ENCODE assay signal across 13 mouse cellular contexts in the genomic region with DNA sequence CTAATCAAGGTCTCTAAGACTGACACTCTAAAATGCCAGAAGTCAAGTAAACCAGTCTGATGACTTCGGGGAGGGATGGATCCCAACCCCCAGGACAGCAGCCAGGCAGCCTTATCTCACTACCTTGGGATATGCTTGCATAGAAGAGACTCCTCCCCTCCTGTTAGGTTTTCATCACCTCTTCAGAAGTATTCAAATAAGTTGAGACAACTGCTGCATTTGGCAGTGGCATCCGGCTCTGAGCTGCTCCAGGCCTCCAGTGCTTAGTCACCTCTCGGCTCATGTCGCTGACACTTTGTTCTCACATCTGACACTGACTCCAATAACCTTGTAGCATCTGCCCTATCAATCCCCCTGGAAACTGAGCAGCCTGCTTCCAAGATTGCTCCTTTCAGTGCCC.
DNase-seq lines count a peak whose midpoint lies in the region; ATAC-seq and TF ChIP-seq lines count a peak whose summit lies in the region.
"Had no signal": no experiment of that assay in that cellular context is flagged by ENCODE, and none has a peak within 500 bp of the region (broad histone marks: within the 10 kb centered on the region; RNA-seq: fewer than 3 reads in every experiment).

No protein-coding gene starts in this region.

- no peak for TF ChIP-seq CTCF in gastrocnemius, adult 2 months (IDR thresholded peaks at IDR 0.05)
- no peak for TF ChIP-seq CTCF in thymus, adult 2 months (IDR thresholded peaks at IDR 0.05; ENCODE audit: borderline replicate concordance, control insufficient read depth, extremely low read depth, insufficient read depth, low read length, poor library complexity)

- peak; percentile 18 for DNase-seq in gastrocnemius, adult 2 months
- no peak for DNase-seq in gastrocnemius, postnatal 36 days
- DNase-seq in ZHBTc4 (ENCODE audit: low read depth, low spot score): peak; percentile 4
- DNase-seq in heart, postnatal 14 days: peak; percentile 5 to 18
- no peak for DNase-seq in lung, adult 18-20 months
- no peak for DNase-seq in left cerebral cortex, adult 9 months (ENCODE audit: low spot score in 2 of 2)
- no peak for DNase-seq in thymus, adult 2 months
- DNase-seq: liver, embryonic 13.5 days; thymus, postnatal 36 days had no signal

- TF ChIP-seq POLR2A in thymus, adult 2 months (IDR thresholded peaks at IDR 0.05; ENCODE audit: control insufficient read depth, extremely low read depth, insufficient read depth, low read length, poor library complexity): no peak

- no peaks in the 10 kb centered on the region for H3K27me3 ChIP-seq in embryonic facial prominence, embryonic 12.5 days
- no peaks in the 10 kb centered on the region for H3K27me3 ChIP-seq in thymus, adult 2 months (ENCODE audit: control insufficient read depth, insufficient read depth, low read length)
- H3K27me3 ChIP-seq: CH12.LX; hindbrain, embryonic 13.5 days; liver, embryonic 13.5 days had no signal

- H3K9me3 ChIP-seq in embryonic facial prominence, embryonic 12.5 days: no peaks in the 10 kb centered on the region
- H3K9me3 ChIP-seq: hindbrain, embryonic 13.5 days; liver, embryonic 13.5 days had no signal

- 25% methylated on average over 4 of the region's 4 CpGs for WGBS in embryonic facial prominence, embryonic 12.5 days
- WGBS in thymus, adult 2 months: 65% methylated on average over 4 of the region's 4 CpGs

- H3K4me1 ChIP-seq in embryonic facial prominence, embryonic 12.5 days: 0 out of 2 replicates have a peak, but pooled peaks cover 8% of the 10 kb centered on the region
- no peaks in the 10 kb centered on the region for H3K4me1 ChIP-seq in thymus, adult 2 months (replicated peaks; ENCODE audit: control insufficient read depth, insufficient read depth, low read length)
- H3K4me1 ChIP-seq: hindbrain, embryonic 13.5 days; liver, embryonic 13.5 days had no signal

- 0 out of 2 replicates have a peak, but pooled peaks have one; percentile 41 for ATAC-seq in embryonic facial prominence, embryonic 12.5 days (ENCODE audit: insufficient number of reproducible peaks, insufficient read depth, low FRiP score, low TSS enrichment)

- intact Hi-C loops in gastrocnemius, adult 2 months (cut with DNase I): no loop called here
- intact Hi-C loops in gastrocnemius, postnatal 36 days (cut with DNase I): no loop called here
- intact Hi-C loops in heart, postnatal 14 days (cut with DNase I): no loop called here

- H3K36me3 ChIP-seq in embryonic facial prominence, embryonic 12.5 days: no peaks in the 10 kb centered on the region
- H3K36me3 ChIP-seq in thymus, adult 2 months (ENCODE audit: control insufficient read depth, insufficient read depth, low read length): no peaks in the 10 kb centered on the region
- H3K36me3 ChIP-seq: hindbrain, embryonic 13.5 days; liver, embryonic 13.5 days had no signal

- no peak overlapping the region for H3K4me2 ChIP-seq in embryonic facial prominence, embryonic 12.5 days (replicated peaks)
- H3K4me2 ChIP-seq: hindbrain, embryonic 13.5 days; liver, embryonic 13.5 days had no signal

- no peak overlapping the region for H3K27ac ChIP-seq in gastrocnemius, adult 2 months
- no peak overlapping the region for H3K27ac ChIP-seq in embryonic facial prominence, embryonic 12.5 days
- no peak overlapping the region for H3K27ac ChIP-seq in thymus, adult 2 months (ENCODE audit: control insufficient read depth, insufficient read depth, low read length)
- H3K27ac ChIP-seq: hindbrain, embryonic 13.5 days; liver, embryonic 13.5 days; macrophage had no signal

- no peak overlapping the region for H3K4me3 ChIP-seq in gastrocnemius, adult 2 months
- H3K4me3 ChIP-seq in embryonic facial prominence, embryonic 12.5 days: no peak overlapping the region
- no peak overlapping the region for H3K4me3 ChIP-seq in thymus, adult 2 months (ENCODE audit: control insufficient read depth, insufficient read depth, low read length)
- H3K4me3 ChIP-seq: hindbrain, embryonic 13.5 days; liver, embryonic 13.5 days had no signal

- H3K9ac ChIP-seq in embryonic facial prominence, embryonic 12.5 days: no peak overlapping the region
- H3K9ac ChIP-seq: hindbrain, embryonic 13.5 days; liver, embryonic 13.5 days had no signal

Comparison
In these comparisons a context has a peak if more than half of its experiments do, and no peak if none do; other contexts are left out.
1. DNase-seq: peak in gastrocnemius, adult 2 months (single experiment), ZHBTc4 (single experiment) and heart, postnatal 14 days (2 of 2); none in gastrocnemius, postnatal 36 days (0 of 2), lung, adult 18-20 months (0 of 2), left cerebral cortex, adult 9 months (0 of 2) and thymus, adult 2 months (single experiment).